Mouse (Mus musculus): ENCODE measurements around the gene C1qtnf9.
A peak's percentile ranks its signal among the peaks of the same experiment; 100 is the strongest.

Gene C1qtnf9

DNA sequence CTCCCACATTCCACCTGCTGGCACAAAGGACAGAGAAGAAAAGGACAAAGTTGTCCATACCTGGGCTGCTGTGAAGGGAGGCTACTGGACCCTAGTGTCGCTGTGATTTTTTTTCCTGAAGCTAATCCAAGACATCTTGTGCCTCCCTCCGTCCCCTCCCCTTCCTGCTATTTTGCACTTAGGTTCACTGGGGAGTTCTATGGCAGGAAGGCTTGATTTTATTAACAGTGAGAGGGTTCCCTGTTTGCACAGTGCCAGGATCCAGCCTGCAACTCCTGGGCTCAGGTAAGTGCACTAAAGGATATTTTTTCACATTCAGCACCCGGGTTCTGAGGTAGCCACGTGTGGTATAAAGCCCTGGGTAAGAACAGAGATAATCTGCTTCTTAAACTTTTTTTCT is at the start of gene C1qtnf9:
TSS of gene C1qtnf9 (plus strand) at position 251 of the 400 bp plus-strand sequence.
- DNase-seq (ENCODE audit: low spot score), result no peak

DNA sequence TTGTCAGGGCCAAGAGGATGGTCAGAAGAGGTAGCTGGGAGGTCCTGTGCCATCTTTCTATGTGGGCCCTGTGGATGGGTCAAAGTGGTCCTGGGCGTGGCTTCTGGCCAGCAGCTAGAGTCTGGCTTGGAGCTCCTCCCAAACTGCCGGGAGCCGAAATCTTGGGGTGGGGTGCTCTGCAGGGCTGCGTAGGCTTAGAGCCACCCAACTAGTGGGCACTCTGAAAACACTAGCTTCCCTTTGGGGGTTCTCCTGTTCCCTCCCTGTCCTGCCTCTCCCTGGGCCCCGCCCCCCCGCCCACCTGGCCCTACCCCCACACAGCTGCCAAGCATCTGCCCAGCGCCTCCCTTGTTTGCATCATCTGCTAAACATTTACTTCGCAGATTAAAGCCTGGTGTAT is 46.6 kb upstream of the C1qtnf9 start:
- DNase-seq (ENCODE audit: low spot score), result no peak

- DNase-seq (ENCODE audit: low spot score), result no peak
Measured at GRCm38 (mm10) chr14:60721938-60722337, 46.0 kb upstream of the C1qtnf9 start.

DNA sequence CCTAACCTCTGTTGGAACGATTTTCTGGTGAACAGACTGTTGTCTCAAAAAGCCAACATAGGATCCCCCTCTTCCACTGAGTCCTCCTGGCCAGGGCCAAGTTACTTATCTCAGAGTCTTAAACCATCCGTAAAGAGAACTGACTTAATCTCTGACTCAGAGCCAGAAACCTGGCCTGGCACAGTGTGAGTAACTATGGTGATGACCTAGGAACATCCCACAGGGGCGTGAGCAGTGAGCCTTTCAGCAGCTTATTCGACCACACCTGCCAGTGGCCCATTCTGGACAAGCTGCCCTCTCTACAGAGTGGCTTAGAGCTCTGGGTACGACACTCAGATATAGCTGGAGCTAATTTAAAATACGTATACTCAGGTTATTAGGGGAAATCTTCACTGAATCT is 41.8 kb upstream of the C1qtnf9 start:
- DNase-seq (ENCODE audit: low spot score), result no peak

- DNase-seq (ENCODE audit: low spot score), result no peak
Measured at GRCm38 (mm10) chr14:60727130-60727529, 40.8 kb upstream of the C1qtnf9 start.

GRCm38 (mm10) chr14:60732081-60732480 is 35.9 kb upstream of the C1qtnf9 start:
- no peak for DNase-seq (ENCODE audit: low spot score)

GRCm38 (mm10) chr14:60732787-60733186 is 35.1 kb upstream of the C1qtnf9 start:
- DNase-seq (ENCODE audit: low spot score), result no peak

- no peak for DNase-seq (ENCODE audit: low spot score)
Measured at GRCm38 (mm10) chr14:60733706-60734105, 34.2 kb upstream of the C1qtnf9 start.

DNA sequence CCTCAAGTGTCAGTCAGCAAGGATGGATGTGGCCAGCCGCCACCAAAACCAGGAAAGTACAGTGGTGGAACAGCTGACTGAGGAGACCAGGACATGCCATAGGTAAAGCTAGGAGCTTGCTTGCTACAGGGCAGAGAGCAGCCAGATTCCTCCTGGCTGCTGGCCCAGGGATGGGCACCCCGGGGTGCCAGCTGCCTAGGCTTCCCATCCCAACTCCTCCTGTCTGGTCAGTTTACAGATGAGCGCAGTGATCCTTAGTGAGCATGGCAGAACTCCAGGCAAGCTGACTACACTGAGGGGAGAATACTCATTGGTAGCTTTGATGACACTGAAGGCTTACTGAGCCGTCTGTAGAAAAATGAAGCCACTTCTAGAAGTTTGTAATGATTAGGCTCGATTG is 32.7 kb upstream of the C1qtnf9 start:
- DNase-seq (ENCODE audit: low spot score), result no peak

DNA sequence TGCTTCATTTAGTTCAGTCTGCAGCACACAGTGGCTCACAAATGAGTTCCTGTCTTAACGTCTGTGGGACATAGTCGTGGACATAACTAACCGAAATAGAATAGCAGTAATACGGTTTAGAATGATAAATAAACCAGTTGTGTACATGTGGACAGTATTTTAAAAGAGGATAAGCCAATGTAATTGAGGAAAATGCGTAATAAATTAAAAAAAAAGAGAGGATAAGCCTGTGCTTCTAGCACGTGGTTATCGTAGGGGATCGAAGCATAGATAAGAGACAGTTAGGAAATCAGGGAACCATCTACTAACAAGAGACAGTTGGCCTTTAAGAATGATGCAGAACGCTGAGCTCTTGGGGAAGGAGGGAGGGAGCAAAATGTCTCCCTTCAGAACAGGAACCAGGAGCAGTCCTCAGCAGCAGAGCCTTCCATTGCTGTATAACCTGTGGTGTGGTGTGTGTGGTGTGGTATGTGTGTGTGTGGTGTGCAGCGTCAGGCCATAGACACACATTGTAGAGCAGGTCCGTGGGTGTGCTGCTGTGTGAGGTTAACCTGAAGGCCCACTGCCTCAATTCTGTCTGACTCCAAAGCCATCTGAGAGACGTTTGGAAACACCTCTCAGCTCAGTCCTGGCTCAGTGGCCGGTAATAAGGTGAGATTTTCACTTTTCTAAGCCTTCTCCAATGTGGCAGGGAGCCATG is 31.9 kb upstream of the C1qtnf9 start:
- no peak for DNase-seq (ENCODE audit: low spot score)

DNA sequence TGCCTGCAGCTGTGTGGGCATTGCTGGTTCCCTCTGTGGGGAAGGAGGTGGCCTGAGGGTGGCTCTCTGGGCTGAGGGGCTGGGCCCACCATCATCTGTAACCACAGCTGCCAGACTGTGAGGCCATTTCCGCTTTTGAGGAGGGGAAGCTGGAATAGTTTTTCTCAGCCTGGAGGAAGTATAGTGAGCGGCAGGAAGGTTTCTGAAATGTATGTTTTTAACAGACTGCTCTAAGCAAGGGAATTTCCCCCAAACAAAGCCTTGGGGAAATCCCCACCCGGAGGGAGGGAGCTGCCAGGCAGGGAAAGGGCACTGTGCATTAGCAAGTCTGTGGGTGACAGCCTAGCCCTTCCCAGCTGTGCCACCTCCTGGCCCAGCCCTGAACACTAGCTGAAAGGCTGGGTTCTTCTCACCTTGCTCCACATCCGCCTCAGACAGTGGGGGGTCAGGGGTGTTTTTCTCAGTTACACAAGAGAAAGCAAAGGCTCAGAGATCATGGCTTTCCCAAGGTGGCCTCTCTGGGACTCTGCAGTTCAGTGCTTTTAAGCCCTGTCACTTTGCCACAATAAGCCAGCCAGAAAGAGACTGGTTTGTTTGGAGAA is 31.2 kb upstream of the C1qtnf9 start:
- peak; percentile 56 for DNase-seq (ENCODE audit: low spot score)

DNA sequence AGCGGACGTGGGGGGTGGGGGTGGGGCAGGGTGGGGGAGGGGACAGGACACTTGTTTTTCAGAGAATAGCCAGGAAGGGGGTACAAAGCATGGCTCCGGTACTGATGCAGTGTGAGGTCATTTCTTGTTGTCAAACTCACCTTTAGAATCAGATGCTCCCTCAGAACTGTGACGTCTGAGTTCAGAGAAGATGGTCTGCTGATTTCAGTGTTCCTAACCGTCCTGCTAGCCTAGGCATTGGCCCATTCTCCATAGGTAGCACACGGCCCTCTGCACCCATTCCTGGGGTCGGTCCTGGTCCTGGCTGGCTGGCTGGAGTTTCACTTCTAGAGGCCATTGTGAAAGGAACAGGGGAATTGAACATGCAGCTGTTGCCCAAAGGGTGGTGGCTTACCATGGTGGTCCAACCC is 30.7 kb upstream of the C1qtnf9 start:
- DNase-seq (ENCODE audit: low spot score), result no peak

GRCm38 (mm10) chr14:60738434-60738938 is 29.4 kb upstream of the C1qtnf9 start:
- DNase-seq (ENCODE audit: low spot score), result no peak

DNA sequence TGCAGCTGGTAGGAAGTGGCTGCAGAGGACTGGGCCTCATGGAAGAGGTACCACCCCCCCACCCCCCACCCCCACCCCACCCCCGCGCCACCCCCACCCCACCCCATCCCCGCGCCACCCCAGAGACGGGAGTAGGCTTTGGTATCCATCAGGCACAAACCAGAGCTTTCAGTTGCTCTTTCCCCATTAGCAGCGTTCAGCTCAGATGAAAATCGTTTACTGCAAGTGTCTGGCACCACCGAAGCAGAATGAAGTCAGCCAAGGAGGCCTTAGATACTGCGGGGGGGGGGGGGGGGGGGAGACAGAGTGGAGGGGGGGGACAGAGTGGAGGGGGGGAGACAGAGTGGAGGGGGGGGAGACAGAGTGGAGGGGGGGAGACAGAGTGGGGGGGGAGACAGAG is 28.8 kb upstream of the C1qtnf9 start:
- DNase-seq (ENCODE audit: low spot score), result no peak

DNA sequence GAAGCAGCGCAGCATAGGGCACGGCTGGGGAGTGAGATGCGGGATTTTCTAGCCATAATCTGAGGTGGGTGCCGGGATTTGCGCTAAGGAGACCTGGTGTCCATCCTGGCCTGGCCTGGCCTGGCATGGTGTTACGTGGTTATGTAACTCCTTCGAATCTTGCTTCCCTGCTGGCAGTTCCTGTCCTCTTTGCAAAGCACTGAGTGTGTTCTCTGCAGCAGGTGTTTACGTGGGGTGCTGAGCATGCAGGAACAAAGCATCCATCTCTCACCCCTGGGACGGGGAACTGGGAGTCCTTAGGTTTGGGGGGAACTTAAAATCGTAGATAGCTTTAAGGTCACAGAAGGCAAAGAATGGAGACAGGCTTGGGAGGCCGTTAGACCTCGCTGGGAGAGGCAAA is 28.3 kb upstream of the C1qtnf9 start:
- no peak for DNase-seq (ENCODE audit: low spot score)

- DNase-seq (ENCODE audit: low spot score), result no peak
Measured at GRCm38 (mm10) chr14:60740507-60740906, 27.4 kb upstream of the C1qtnf9 start.

GRCm38 (mm10) chr14:60741033-60741432 is 26.9 kb upstream of the C1qtnf9 start:
- DNase-seq (ENCODE audit: low spot score), result no peak

- DNase-seq (ENCODE audit: low spot score), result no peak
Measured at GRCm38 (mm10) chr14:60741490-60741981, 26.4 kb upstream of the C1qtnf9 start.

- no peak for DNase-seq (ENCODE audit: low spot score)
Measured at GRCm38 (mm10) chr14:60743681-60744080, 24.3 kb upstream of the C1qtnf9 start.

- no peak for DNase-seq (ENCODE audit: low spot score)
Measured at GRCm38 (mm10) chr14:60745201-60745600, 22.7 kb upstream of the C1qtnf9 start.

- no peak for DNase-seq (ENCODE audit: low spot score)
Measured at GRCm38 (mm10) chr14:60746141-60746540, 21.8 kb upstream of the C1qtnf9 start.

- no peak for DNase-seq (ENCODE audit: low spot score)
Measured at GRCm38 (mm10) chr14:60747154-60747870, 20.6 kb upstream of the C1qtnf9 start.

DNA sequence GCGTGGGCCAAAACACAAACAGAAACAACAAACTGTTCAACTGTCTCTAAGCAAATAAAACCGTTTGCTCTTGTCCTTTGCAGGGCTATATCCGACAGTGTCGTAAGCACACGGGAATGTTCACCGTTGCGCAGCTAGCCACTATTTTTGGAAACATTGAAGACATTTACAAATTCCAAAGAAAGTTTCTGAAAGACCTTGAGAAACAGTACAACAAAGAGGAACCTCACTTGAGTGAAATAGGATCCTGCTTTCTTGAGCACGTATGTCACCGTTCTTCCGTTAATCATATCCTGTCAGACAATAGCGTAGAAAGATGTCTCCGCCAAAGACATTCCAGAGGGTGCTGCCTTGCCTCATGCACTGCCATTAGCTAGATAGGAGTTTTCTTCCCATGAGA is 18.1 kb upstream of the C1qtnf9 start:
- no peak for DNase-seq (ENCODE audit: low spot score)
